Mouse (Mus musculus) midbrain, embryonic 16.5 days (tissue): ENCODE measurements around the gene Stap2. TPM values are rescaled to one million over a fixed set of nuclear protein-coding genes. Genes with fewer than 3 reads are reported as not detected.

Experiments
- ATAC-seq: fragments of 200-750 bp; cut with Nextera tagmentation; 2 replicates; pipeline ENCODE4 v1.8.0; 2017; ENCODE audit warnings: moderate TSS enrichment
- H3K27ac ChIP-seq: fragments of 300-500 bp; sonication (generic); 2 replicates; pipeline ENCODE4 v1.5.1; 2014; ENCODE audit warnings: mild to moderate bottlenecking, low read length, mixed read lengths
- H3K27me3 ChIP-seq: fragments of 300-500 bp; sonication (generic); 2 replicates; pipeline ENCODE4 v1.6.1; 2014; ENCODE audit warnings: low read depth, low read length, mixed read lengths; ENCODE audit not compliant: control insufficient read depth, insufficient read depth
- H3K36me3 ChIP-seq: fragments of 300-500 bp; sonication (generic); 2 replicates; pipeline ENCODE4 v1.6.1; 2014; ENCODE audit warnings: mild to moderate bottlenecking, low read length, moderate library complexity, mixed read lengths; ENCODE audit not compliant: control insufficient read depth, insufficient read depth
- H3K4me1 ChIP-seq: fragments of 300-500 bp; sonication (generic); 2 replicates; pipeline ENCODE4 v1.6.1; 2014; ENCODE audit warnings: mild to moderate bottlenecking, low read length, mixed read lengths; ENCODE audit not compliant: control insufficient read depth, insufficient read depth
- H3K4me2 ChIP-seq: fragments of 300-500 bp; sonication (generic); 2 replicates; pipeline ENCODE4 v1.6.1; 2014; ENCODE audit warnings: mild to moderate bottlenecking, low read length, mixed read lengths
- H3K4me3 ChIP-seq: fragments of 300-500 bp; sonication (generic); 2 replicates; pipeline ENCODE4 v1.5.1; 2014; ENCODE audit warnings: low read depth, mild to moderate bottlenecking, low read length, moderate library complexity, mixed read lengths
- H3K9ac ChIP-seq: fragments of 300-500 bp; sonication (generic); 2 replicates; pipeline ENCODE4 v1.6.1; 2014; ENCODE audit warnings: low read depth, low read length, mixed read lengths
- H3K9me3 ChIP-seq: fragments of 300-500 bp; sonication (generic); replicated peaks from 2 replicates; pipeline ENCODE4 v1.6.1; 2014; ENCODE audit warnings: mild to moderate bottlenecking, low read length, mixed read lengths; ENCODE audit not compliant: control insufficient read depth, poor library complexity, severe bottlenecking
- WGBS: fragments of 180-500 bp; shearing (Covaris S2); extraction: QIAGEN DNeasy Blood & Tissue Kit; methylation state at CpG from one replicate; pipeline ENCODE4 v1.1.7; 2014; 5-methylcytosine and 5-hydroxymethylcytosine counted together
- polyA plus RNA-seq: library from polyadenylated mRNA; unstranded; fragments of >200 nt; fragmentation: Nextera tagmentation; extraction: Ambion mirVana; gene quantifications from 2 replicates; pipeline ENCODE4 v1.2.1, GENCODE M21; 2015

Stap2 gene
- polyA plus RNA-seq, 1 experiment from 2014 or later: 7.6 TPM

DNA sequence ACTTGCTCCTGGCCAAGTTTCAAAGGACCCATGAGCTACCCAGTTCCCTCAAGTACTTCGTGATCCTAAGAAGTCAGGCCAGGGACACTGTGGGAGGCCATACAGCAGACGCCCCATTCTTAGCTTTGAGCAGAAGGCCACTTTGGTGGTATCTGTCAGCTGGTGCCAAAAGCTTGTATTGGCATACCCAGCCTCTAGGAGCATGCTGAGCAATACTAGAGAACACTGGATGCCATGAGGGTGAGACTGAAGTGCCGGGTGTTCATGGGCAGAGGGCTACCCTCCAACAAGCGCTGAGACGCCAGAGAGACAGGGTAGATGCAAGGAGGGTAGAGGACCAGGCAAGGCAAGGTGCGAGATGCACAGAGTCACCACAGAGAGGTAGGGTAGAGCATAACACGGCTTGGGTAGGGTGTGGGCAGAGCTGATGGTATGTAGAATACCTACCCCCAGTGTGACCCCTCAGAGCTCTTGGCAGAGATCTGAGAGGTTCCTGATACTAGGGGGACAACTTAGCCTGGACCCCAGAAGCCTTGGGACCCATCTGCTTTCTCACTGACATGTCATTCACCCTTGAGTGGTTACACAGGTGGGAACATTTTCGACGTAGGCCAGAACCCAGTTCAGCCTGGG, 25.0 kb upstream of the Stap2 start:
- H3K36me3 ChIP-seq: peaks cover 6% of the 10 kb centered on the region; the same call in 1 of the 2 replicates
- H3K4me1 ChIP-seq: peaks cover 7% of the 10 kb centered on the region
- H3K4me2 ChIP-seq: no peak overlapping the region
- H3K9me3 ChIP-seq: no peaks in the 10 kb centered on the region
- no peak overlapping the region for H3K27ac ChIP-seq
- H3K9ac ChIP-seq: no peak overlapping the region
- no peak for ATAC-seq
- H3K27me3 ChIP-seq: no peaks in the 10 kb centered on the region
- no peak overlapping the region for H3K4me3 ChIP-seq
- WGBS: 94% methylated on average over 9 of the region's 9 CpGs

- Histone ChIP-seq H3K4me3 (no peak overlapping the region), H3K9me3 (no peaks in the 10 kb centered on the region), H3K9ac (no peak overlapping the region), H3K4me1 (no peaks in the 10 kb centered on the region), H3K36me3 (no peaks in the 10 kb centered on the region; the same call in 1 of the 2 replicates), H3K27ac (no peak overlapping the region), H3K4me2 (no peak overlapping the region), H3K27me3 (no peaks in the 10 kb centered on the region)
- no peak for ATAC-seq
- 94% methylated on average over 5 of the region's 5 CpGs for WGBS
Observed at GRCm38 (mm10) chr17:56027801-56028441, 22.5 kb upstream of the Stap2 start.

DNA sequence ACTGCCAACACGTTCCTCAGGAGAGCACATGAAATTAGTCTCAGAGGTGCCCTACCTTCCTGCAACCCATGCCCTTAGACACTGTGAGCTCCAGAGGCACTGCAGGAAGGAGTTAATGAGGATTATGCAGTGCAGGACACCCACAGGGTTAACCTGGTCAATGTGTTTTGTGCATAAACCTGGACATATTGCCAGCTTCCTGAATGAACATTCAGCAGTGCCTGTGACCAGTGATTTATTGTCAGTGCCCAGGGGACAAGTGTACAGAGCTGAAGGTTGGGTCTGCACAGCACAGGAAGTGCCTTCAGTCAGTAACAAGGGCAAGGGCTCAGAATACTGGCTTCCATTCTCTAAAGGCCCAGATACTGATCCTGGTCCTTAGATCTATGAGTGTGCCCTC, 21.5 kb upstream of the Stap2 start:
- no peaks in the 10 kb centered on the region for H3K4me1 ChIP-seq
- ATAC-seq: no peak
- H3K9ac ChIP-seq: no peak overlapping the region

GRCm38 (mm10) chr17:56026303-56026702, 20.9 kb upstream of the Stap2 start:
- H3K4me1 ChIP-seq: no peaks in the 10 kb centered on the region
- no peak overlapping the region for H3K4me2 ChIP-seq
- no peak overlapping the region for H3K9ac ChIP-seq
- no peaks in the 10 kb centered on the region; the same call in 1 of the 2 replicates for H3K36me3 ChIP-seq
- no peak overlapping the region for H3K4me3 ChIP-seq
- H3K27me3 ChIP-seq: no peaks in the 10 kb centered on the region
- no peaks in the 10 kb centered on the region for H3K9me3 ChIP-seq
- 100% methylated on average over 1 of the region's 1 CpGs for WGBS
- H3K27ac ChIP-seq: no peak overlapping the region
- no peak for ATAC-seq

More for the DNA sequence above, 21.5 kb upstream of the Stap2 start:
- Histone ChIP-seq H3K4me3 (no peak overlapping the region), H3K9me3 (no peaks in the 10 kb centered on the region), H3K27me3 (no peaks in the 10 kb centered on the region), H3K36me3 (no peaks in the 10 kb centered on the region; the same call in 1 of the 2 replicates), H3K27ac (no peak overlapping the region), H3K4me2 (no peak overlapping the region)
- WGBS: 100% methylated on average over 1 of the region's 1 CpGs

GRCm38 (mm10) chr17:56024931-56025330, 19.5 kb upstream of the Stap2 start:
- 85% methylated on average over 5 of the region's 5 CpGs for WGBS
- Histone ChIP-seq H3K27me3 (no peaks in the 10 kb centered on the region), H3K9ac (no peak overlapping the region), H3K4me3 (no peak overlapping the region), H3K27ac (no peak overlapping the region), H3K4me2 (no peak overlapping the region), H3K36me3 (no peaks in the 10 kb centered on the region; the same call in 1 of the 2 replicates), H3K9me3 (no peaks in the 10 kb centered on the region), H3K4me1 (no peaks in the 10 kb centered on the region)
- ATAC-seq: no peak

- Histone ChIP-seq H3K9ac (no peak overlapping the region), H3K4me1 (no peaks in the 10 kb centered on the region), H3K4me2 (no peak overlapping the region), H3K9me3 (no peaks in the 10 kb centered on the region), H3K36me3 (no peaks in the 10 kb centered on the region; the same call in 1 of the 2 replicates), H3K4me3 (no peak overlapping the region), H3K27ac (no peak overlapping the region), H3K27me3 (no peaks in the 10 kb centered on the region)
- ATAC-seq: no peak
- WGBS: 81% methylated on average over 2 of the region's 2 CpGs
Observed at GRCm38 (mm10) chr17:56024476-56024875, 19.1 kb upstream of the Stap2 start.

DNA sequence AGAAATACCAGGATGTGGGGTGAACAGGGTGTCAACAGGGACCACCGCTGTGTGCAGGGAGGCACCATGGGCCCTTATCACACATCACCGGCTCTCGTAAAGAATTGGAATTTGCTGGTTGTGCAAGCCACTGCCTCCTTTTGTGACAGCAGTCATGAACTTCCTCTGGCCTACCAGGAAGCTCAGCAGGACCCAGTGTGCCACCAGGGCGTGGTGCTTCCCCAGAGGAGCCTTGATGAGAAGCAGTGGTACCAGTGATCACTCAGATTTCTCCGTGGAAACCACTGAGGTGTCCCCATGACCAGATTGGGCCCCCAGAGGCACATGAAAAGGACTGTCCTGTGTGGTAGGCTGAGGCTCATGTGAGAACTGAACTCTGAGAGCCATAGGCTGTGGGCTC, 18.0 kb upstream of the Stap2 start:
- Histone ChIP-seq H3K4me2 (no peak overlapping the region), H3K4me3 (no peak overlapping the region), H3K27ac (no peak overlapping the region), H3K9ac (no peak overlapping the region), H3K27me3 (no peaks in the 10 kb centered on the region), H3K4me1 (no peaks in the 10 kb centered on the region), H3K9me3 (no peaks in the 10 kb centered on the region), H3K36me3 (peaks cover 6% of the 10 kb centered on the region; the same call in 1 of the 2 replicates)
- no peak for ATAC-seq
- WGBS: 79% methylated on average over 5 of the region's 5 CpGs

DNA sequence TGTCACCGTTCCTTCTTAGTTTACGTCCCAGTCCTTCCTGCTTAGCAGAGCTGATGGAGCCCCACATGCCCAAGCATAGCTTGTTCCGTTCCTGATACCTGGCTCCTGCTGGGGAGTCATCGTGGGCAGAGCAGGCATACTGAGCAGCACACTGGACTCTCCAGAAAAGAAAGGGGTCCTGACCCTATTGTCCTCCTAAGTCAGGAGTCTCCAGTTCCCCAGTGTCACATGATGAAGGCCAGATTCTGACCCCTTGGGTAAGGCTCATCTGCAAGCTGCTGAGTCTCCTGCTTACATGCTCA, 17.6 kb upstream of the Stap2 start:
- no peak overlapping the region for H3K4me2 ChIP-seq
- H3K4me3 ChIP-seq: no peak overlapping the region
- H3K36me3 ChIP-seq: peaks cover 10% of the 10 kb centered on the region; the same call in 1 of the 2 replicates
- ATAC-seq: no peak
- 81% methylated on average over 4 of the region's 4 CpGs for WGBS
- no peaks in the 10 kb centered on the region for H3K27me3 ChIP-seq
- H3K9me3 ChIP-seq: no peaks in the 10 kb centered on the region
- H3K27ac ChIP-seq: no peak overlapping the region
- H3K9ac ChIP-seq: no peak overlapping the region
- no peaks in the 10 kb centered on the region for H3K4me1 ChIP-seq

- Histone ChIP-seq H3K4me1 (no peaks in the 10 kb centered on the region), H3K9ac (no peak overlapping the region; the same call in 1 of the 2 replicates), H3K36me3 (peaks cover 16% of the 10 kb centered on the region), H3K4me3 (no peak overlapping the region), H3K27me3 (no peaks in the 10 kb centered on the region), H3K4me2 (no peak overlapping the region), H3K9me3 (no peaks in the 10 kb centered on the region), H3K27ac (no peak overlapping the region)
- 44% methylated on average over 2 of the region's 2 CpGs for WGBS
- no peak for ATAC-seq
Observed at GRCm38 (mm10) chr17:56022131-56022988, 17.0 kb upstream of the Stap2 start.
